Mouse (Mus musculus): ENCODE data around the gene Trafd1.
"Not testable (repeated sequence)": the region's sequence is repeated elsewhere in the genome, so short reads cannot be mapped to it uniquely, and the experiment has no call there.

Trafd1 gene

DNA sequence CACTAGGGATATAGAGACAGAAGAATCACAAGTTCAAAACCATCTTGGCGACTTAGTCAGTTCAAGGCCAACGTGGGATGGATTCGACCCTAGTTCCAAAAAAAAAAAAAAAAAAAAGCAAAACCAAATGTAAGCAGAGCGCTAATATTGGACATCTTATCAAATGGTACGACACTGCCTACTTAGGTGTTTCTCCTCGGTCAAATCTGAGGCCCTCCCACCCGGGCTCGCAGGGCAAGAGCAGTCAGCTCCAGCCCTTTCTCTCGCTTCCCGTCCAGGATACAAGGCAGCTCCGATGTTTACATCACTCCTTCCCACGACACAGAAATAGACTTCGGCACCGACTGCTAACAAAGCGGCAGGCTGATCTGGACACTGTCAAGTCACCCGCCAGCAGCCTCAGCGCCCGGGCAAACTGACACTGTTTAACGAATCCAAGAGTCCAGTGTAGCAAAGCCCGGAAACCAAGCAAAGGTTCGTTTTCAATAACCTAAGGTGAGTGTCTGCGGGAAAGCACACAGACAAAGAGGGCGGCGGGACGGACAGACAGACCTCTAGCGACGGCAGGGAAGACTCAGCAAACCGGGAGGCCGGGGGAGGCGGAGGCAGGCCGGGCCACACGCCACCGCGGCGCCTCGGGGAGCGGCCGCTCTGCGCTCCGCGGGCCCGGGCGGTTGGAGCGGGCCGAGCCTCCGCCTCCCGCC is 523 bp downstream of the Trafd1 start:
- DNase-seq (ENCODE audit: low read depth): no peak

DNA sequence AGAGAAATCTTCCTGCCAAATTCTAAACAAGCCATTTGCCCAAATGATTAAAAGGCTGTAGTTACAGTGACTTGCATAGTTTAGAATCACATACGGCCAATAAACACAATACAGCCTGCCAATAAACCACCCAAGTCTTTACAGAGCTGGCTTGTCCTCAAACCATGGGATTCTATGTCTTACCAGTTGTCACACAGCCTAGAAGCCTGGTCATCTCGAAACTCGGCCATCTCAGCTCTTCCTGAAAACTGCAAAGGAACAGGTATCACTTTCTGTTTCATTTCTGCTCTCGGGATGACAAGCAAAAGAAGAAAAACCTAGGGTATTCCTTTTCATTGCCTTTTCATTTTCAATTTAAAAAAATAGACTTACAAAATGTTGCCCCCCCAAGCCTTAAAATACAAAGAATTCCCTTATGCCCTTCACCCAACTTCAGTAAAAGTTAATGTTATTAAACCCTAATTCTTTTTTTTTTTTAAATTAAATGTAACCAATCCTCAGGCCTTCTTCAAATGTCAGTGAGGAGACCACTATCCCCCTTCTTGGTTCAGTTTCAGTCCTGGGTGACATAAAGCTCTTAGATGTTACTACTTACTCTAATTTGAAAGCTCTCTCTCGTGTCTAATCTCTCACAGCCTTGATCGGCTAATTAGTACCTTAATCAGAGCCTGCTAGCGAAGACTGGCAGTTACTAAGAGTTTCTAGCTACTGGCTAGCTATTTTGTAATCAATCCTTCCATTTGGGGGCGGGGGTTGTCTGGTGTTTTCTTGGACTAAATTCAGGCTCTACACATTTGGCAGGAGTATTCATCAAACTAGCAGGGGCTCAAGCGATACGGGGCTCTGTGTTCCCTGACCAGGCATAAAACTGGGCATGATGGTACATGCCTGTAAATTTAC is 1.3 kb downstream of the Trafd1 start:
- no peak for DNase-seq (ENCODE audit: low read depth)

DNA sequence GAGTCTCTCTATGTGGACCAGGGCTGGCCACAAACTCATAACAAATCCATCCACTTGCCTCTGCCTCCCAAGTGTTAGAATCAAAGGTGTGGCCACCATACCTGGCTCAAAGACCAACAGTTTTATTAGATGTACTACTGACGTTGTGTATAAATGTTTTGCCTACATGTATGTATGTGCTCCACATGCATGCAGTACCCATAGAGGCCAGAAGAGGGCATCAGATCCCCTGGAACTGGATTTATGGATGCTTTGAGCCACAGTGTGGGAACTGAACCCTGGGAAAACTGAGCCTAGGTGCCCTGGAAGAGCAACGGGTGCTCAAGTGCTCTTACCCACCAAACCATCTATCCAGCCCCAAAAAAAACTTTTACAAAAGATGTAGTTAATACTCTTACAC is 4.7 kb downstream of the Trafd1 start:
- no peak for DNase-seq (ENCODE audit: low read depth)

DNA sequence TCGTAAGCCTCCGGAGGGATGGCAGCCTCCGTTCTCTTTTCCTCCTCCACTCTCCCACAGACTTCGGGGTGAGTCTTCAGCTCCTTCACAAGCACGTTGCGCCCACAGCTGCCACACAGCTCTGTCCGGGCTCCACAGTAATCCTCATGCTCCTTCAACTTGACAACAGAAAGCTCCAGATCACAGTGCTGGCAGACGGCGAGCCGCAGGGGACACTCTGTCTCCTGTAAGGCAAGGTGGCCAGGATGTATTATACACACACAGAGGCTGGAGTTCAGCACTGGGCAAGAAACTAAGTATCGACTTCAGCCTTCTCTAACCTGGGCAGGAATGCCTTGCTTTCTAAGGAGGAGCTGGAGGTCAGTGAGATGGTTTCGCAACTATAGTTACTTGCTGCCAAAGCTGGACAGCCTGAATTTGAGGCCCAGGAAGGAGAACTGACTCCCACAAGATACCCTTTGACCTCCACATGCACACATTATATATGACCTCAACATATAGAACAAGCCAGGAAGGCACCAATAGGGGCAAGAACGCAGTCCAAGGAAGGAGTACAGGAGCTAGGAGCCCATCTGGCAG is 6.7 kb downstream of the Trafd1 start:
- no peak for DNase-seq (ENCODE audit: low read depth)

DNA sequence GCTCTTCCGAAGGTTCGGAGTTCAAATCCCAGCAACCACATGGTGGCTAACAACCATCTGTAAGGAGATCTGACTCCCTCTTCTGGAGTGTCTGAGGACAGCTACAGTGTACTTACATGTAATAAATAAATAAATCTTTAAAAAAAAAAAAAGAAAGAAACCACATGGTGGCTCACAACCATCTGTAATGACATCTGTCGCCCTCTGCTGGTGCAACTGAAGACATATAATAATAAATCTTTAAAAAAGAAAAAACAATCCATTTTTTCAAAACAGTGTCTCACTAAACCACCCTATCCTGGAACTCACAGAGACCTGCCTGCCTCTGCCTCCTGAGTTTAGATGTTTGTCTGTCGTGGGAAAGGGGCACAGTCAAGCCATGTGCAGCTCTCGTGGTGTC is 8.5 kb downstream of the Trafd1 start:
- not testable (repeated sequence) for DNase-seq (ENCODE audit: low read depth)

DNA sequence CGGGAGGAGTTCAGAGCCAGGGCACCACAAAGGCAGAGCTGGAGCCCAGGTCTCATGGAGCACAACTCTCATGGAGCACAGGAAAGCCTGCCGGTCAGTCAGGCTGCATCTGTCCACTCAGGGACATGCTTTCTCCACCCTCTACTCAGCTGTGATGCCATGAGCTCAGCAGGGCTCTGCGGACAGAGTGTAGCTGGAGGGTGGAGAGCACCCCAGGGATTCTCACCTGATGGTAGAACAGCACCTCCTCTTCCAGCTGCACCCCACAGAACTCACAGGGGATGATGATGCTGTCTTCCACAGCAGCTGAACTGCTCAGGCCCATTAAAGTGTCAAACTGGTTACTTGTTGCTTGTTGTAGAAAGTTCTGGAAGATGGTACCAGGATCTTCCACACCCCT is 10.6 kb downstream of the Trafd1 start:
- no peak for DNase-seq (ENCODE audit: low read depth)

DNA sequence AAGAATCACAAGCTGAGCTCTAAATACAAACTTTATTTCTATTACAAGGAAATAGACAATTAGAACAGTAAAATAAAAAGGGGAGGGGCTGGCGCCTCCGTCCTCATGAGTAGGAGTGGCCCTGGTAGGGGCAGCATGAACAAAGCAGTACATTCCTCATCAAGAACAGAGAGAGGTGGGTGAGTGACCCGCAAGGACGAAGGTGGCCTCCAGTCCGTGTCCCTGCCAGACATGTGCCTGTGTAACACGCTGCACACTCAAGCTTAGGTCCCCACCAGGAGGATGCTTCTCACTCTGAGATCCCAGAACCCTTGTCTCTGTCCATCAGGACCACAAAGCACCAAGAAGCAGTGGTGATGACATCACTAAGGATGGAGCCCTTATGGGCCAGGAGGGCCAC is 13.7 kb downstream of the Trafd1 start:
- no peak for DNase-seq (ENCODE audit: low read depth)

DNA sequence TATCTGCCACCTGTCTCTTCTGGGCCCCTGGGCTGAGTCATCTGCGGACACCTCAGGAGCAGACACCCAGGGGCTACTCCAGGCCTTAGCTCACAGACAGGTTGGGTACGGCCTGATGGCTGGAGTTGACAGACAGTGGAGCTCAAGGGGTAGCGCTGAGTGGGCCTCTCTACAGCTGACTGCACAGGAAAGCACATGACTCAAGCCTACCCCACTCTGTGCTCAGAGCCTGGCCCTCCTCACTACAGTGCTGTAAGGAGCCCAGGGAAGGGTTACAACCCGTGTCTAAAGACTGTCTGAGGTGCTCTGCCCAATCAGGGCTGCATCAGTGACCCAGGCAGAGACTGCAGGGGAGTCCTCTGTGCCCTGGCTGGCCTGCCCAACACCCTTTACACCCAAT is 18.2 kb downstream of the Trafd1 start:
- no peak for DNase-seq (ENCODE audit: low read depth)

DNA sequence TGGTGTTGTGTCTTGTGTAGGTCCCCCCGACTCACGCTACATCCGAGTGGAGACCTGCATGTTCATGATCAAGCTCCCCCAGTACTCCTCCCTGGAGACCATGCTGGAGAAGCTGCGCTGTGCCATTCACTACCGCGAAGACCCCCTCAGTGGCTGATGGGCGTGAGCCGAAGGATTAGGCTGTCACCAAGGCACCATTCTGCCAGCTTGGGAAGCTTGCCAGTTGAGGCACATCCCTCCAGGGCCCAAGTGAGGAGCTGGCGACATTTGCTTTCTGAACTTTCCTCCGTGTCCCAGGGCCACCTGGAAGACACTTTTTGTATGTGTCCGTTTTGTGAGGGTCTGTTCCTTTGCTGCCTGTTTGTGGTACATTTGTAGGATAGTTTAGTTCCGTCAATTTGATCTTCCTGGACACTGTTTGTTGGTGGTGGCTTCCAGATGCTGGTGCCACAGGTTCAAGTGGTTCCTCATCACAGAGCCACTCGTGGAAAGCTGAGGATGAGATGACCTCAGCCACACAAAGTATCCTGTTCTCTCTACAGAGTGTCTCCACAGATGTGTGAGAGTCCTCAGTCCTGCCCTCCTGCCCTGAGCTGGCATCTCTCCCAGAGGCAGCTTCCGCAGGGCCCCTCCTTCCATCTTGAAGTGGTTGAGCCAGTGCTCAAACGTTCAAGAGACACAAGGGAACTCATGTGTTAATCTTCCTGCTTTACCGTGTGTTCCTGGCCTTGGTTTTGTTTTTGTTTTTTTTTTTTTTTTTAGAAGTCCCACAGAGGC is 18.8 kb downstream of the Trafd1 start:
- DNase-seq (ENCODE audit: low read depth): no peak

DNA sequence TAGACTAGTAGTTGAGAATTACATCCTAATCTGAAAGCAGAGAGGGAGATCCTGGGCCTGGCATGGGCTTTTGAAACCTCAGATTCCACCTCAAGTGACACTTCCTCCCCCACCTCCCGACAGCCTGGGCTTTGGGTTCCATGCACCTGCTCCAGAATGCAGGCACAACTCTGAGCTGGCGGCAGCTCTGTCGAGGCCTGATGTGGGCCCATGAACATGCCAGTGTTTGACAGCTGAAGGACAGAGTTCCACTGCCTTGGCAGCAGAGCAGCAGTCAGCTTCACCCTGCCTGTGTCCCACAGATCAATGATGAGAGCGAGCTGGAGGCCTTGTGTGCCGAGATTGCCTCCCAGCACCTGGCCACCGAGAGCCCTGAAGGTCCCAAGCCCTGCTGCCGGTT is 22.0 kb downstream of the Trafd1 start:
- DNase-seq (ENCODE audit: low read depth): no peak

DNA sequence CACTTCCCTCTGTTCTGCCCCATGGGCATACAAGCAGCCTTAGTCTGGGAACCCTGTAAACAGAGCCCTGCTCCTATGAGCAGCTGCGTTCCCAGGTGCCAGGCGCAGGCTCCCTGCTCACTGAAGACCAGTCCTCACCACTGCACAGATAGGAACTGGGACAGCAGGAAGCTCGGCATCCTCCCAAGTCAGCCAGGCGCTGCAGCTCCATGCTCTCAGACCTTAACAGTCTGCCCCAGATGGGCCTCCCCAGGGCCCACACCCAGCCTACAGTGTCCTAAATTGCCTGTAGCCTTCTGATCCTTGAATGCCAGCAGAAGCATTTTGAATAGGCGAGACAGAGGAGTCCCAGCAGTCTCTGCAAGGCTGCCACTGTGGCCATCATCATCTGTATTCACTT is 23.7 kb downstream of the Trafd1 start:
- no peak for DNase-seq (ENCODE audit: low read depth)

DNA sequence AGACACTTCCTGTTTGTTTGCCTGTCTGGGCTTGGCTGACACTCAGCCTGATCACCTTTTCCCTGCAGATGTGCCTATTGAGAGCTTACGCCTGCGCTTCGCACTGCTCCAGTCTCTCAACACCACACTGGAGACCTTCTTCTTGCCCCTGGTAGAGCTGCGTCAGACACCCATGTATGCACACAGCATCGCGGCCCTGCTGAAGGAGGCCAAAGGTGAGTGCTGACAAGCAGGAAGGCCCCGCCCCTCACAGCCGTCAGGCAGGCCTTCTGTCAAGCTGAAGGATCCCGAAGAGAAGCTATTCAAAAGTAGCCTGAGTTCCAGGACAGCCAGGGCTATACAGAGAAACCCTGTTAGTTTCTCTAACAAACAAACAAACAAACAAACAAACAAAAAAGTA is 26.2 kb downstream of the Trafd1 start:
- no peak for DNase-seq (ENCODE audit: low read depth)

DNA sequence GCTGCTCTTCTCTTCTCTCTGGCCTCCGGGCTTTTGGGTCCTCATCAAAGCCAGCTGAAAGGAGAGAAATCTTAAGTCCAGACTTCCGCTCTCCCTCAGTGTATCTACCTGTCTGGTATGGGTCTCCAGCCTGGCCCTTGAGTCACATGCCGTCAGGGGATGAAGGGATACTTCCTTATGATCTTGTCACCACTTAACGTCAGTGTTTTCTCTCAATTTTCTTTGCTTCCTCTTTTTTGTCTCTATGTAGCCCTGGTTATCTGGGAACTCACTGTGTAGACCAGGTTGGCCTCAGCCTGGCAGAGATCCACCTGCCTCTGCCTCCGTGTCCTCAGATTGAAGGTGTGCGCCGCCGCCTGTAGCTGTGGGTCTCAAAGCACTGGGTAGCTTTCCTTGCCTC is 41.4 kb downstream of the Trafd1 start:
- no peak for DNase-seq (ENCODE audit: low read depth)

DNA sequence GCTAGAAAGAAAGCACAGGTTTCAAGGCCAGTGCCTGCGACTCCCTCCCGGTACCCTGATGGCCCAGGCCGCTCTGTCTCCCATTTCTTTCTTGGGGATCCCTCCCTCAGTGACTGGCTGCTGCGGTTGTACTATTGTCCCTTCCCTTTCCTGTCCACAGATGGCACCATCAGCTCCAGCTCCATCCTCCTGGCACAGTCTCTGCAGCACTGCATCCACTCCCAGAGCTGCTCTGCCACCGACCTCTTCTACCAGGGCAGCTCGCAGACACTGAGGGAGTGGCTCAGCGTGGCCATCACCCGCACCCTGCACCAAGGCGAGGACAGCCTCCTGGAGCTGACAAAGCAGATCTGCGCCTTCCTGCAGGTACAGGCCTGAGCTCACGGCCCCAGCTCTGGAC is 42.9 kb downstream of the Trafd1 start:
- DNase-seq (ENCODE audit: low read depth): no peak

DNA sequence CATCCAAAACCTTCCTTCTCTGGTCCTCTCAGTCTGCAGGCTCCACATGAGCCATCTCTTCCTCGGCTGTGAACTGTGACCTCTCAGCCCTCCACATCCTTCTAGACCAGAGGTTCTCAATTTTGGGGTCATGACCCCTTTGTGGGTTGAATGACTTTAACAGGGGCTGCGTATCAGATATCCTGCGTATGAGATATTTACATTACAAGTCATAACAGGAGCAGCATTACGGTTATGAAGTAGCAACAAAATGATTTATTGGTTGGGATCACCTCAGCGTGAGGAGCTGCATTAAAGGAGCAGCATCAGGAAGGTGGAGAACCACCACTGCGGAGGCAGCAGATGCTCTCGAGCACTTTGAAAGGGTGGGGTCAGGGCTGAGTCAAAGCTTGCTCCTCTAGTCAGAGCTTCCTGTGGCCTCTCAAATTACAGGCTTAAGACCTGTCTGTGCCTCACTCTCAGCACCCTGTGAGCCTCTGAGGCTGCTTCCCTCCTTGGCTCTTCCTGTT is 44.4 kb downstream of the Trafd1 start:
- peak; percentile 31 for DNase-seq (ENCODE audit: low read depth)

DNA sequence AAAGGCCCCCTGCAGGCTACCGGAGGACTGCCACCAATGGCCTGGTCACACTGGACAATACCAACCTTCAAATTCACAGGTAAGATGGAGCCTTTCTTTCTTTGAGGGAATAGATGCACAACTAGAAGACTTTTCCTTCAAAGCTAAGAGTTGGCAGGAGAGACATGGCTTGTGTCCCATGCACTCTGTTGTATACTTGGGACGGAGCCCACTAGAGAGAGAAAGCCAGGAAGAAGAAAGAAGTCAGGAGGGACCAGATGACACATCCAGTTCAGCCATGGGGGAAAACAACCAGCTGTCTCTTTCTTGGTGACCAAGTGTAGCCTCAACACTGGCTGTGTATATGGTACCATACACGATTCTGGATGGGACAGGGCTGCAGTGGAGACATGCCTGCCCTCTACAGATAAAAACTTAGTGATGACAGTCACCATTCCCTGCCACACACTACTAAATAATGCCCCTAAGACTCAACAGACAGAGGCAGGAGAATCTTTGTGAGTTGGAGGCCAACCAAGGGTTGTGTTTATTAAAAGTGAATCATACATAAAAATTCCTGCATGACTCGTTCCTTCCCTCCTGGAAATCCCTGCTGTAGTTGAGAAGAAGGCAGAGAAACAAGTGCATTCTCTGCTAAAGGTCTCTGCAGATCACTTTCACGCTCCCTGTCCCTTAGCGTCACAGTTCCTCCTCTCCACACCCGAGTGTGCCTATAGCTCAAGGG is 45.8 kb downstream of the Trafd1 start:
- no peak for DNase-seq (ENCODE audit: low read depth)

DNA sequence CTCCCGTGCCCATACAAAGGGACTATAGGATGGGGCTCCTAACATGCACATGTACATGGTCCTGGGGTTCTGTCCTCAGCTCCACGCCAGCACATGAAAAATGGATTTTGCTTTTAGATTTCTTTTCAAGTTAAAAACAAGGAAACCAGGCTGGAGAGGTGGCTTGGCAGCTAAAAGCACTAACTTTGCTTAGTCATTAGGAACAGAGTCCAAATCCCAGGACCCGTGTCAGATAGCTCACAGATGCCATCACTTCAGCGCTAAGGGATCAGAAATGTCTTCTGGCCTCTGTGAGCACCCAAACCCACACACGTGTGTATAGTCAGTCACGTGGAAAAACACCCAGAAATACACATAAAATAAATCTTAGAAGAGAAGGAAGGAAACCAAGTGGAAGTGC is 48.7 kb downstream of the Trafd1 start:
- no peak for DNase-seq (ENCODE audit: low read depth)

DNA sequence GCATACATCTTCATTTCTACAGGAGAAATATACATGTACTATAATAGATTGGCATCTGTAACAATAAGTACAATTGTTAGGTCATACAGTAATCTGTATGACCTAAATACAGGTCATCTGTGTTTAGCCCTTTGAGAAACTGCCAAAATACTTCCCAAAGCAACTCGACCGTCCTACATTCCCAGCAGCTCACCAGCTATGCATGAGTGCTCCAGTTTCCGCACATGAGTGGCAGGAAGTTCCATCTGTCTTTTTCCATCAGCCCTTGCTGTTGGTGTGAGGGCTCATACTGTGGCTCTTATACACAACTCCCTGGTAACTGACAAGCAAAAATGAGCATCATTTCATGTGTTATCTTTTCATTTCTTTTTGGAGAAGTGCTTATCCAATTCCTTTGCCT is 49.4 kb downstream of the Trafd1 start:
- no peak for DNase-seq (ENCODE audit: low read depth)

DNA sequence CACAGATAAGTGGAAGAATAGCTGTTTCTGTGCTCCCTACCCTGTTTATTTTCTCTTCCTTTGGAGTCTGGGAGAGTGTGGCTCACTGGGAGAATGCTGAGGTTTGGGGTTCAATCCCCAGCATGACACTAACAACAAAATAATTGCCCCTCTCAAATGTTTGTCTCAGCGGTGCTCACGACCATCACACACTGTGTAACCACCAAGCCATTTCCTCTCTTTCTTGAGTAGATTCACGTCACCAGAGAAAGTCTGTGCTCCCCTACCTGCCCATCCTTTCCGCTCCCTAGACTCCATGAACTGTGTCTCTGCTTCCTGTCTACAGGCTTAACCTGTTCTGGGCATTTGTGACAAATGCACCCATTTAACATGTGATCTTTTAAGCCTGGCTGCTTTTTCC is 50.0 kb downstream of the Trafd1 start:
- no peak for DNase-seq (ENCODE audit: low read depth)

DNA sequence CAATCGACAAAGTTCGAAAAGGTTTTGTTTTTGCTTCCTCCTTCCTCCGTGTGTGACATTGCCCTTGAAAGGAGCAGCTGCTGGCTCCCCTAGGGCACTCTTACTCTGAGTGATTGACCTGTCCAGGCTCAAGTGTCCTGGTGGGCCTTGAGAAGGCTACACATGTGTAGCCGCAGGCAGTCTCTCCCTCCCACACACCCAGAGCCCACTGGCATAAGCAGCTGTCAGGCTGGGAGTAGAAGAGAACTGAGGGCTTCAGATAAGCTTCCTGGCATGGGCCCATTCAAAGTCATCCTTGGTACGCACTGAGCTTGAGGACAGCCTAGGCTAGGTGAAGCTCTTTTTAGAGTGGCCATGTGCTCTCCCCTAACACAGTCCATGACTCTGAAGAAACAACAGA is 51.0 kb downstream of the Trafd1 start:
- DNase-seq (ENCODE audit: low read depth): no peak

DNA sequence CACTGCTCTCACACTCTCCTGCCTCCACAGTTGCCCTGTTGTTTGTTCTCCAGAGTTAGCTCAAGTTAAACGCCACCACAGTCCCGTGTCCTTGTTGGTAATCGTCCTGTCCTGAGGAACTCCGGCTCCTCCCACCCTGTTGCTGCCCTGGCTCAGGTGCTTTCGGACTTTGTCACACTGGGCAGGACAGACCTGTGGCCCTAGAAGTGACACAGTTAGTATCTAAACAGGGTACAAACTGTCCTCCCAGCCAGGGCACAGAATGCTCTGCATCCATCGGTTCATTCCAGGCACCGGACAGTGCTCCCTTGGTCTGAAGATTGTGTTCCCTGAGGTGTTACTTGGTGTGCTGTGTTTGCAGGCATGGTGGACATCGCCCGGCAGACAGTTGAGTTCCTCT is 51.5 kb downstream of the Trafd1 start:
- DNase-seq (ENCODE audit: low read depth): no peak

DNA sequence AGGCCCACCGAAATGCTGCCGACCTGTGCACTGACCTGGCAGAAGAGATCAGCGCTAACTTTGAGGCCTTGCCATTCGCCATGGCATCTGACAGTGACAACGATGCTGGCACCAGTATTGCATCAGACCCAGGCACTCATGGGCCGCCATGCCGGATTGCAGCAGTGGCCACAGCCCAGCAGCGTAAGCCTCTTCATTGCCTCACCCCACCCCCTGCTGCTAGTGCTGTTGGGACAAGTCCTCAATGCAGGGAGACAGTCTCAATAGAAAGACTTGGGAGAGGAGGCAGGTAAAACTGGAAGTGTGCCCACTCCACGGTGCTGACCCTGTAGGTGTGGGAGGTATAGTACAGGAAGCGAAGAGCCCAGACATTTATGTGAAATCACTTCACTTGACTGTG is 53.7 kb downstream of the Trafd1 start:
- DNase-seq (ENCODE audit: low read depth): no peak

Data from c-Kit-positive CD71-negative TER-119-negative erythroid progenitor cells, embryonic 14.5 days (primary cell).